Mouse (Mus musculus): ENCODE data around the gene Ccser2.

Gene Ccser2

DNA sequence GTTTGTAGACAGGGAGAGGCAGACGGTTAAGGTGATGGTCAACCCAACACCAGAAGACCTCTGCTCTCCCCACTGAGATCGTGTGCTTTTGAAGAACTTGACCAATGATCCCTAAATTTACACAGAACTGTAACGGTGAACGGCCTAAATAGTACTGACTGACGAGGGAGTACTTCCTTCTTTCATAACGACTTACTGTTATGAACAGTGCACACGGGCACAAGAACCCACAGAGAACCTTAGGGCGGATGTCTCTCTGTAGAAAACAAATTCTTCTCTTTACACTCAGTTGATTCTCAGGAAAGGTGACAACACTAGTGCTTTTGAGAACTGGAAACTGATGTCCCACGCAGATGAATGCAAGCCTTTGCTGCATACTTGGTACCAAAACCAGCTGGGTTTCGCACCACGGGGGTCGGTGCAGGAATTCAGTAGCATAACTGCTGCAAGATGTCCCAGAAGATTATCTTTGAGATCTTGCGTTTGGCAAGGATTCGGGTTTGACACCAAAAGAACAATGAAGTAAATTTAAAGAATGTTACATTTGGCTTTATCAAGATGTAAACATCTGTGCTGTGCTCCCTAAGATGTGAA lies 99.7 kb downstream of the Ccser2 start:
- no peak for DNase-seq (ENCODE audit: low read depth, low spot score)

GRCm38 (mm10) chr14:36866966-36867700 lies 101.4 kb downstream of the Ccser2 start:
- peak; percentile 73 for DNase-seq (ENCODE audit: low read depth, low spot score)

DNA sequence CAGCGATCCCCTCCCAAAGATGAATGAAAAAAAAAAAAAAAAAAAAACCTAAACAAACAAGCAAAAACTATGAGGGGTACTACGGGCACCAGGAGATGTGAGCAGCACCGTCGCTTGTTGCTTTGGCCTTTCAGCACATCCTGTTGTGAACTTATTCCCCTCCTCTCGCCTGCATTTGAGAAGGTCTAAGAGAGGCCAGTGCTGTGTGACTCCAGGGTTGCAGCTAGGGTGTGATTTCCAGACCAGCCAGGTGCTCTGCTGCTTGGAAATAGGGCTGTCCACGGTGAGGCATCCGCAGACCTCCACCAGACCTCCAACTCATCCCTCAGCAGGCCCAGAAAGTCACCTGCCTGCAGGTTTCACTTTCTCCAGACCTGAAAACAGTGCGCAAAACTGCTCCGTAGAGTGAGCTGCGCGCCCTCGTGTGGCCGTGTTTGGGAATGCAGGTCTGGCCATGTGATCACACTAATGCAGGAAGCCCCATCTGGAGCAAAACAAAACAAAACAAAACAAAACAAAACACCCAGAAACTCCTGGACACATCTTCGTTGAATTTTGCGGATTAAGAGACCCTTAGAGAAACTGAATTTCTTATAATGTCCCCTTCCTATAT lies 104.6 kb downstream of the Ccser2 start:
- DNase-seq (ENCODE audit: low read depth, low spot score) = peak; percentile 72

DNA sequence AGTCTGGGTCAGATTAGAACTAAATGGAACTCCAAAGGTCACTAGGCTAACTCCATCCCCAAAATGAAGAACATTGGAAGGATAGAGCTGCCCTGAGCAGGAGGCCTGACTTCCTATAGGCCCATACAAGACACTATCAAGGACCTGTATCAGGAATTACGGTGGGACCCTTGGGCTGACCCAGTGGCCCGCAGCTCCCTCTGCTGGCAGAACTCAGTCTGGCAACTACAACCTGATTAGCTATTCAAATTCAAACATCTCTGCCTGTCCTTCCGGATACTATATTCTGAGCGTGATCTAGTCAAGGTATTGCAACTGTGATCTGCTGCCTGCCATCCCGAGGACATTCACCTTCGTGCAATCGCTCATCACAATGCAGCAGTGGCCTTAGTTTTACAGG lies 106.2 kb downstream of the Ccser2 start:
- DNase-seq (ENCODE audit: low read depth, low spot score) = peak; percentile 52

DNA sequence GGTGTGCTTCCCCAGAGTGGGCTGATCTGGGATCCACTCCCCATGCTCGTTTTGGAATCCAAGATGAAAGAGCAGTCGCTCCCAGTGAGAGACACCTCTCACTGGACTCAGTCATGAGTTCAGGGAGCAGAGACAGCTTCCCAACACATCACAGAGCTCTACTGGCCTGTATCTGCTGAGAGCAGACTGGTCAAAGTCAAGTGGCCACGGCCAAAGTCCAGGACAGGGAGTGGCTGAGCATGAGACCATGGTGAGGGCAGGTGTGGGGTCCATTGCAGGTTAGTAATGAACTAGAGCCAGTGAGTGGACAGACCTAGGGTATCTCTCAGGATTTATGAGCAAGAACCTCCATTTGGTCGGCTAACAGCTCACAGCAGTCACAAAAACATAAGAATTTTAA lies 109.6 kb downstream of the Ccser2 start:
- no peak for DNase-seq (ENCODE audit: low read depth, low spot score)

DNA sequence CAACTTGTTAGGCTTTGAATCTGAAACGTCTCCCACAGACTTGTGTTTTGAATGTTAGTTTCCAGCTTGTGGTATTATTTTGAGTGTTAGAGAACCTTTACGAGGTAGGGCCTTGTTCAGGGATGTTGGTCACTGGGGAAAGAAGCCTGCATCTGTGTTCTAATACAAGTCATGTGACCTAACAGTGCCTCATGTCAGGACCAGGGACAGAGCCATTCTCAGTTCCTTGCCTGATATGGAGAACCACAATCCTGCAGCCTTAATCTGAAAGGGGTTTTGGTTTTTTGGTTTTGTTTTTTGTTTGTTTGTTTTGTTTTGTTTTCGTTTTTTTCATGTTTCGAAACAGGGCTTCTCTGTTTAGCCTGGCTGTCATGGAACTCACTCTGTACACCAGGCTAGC lies 115.6 kb downstream of the Ccser2 start:
- DNase-seq (ENCODE audit: low read depth, low spot score) = no peak

DNA sequence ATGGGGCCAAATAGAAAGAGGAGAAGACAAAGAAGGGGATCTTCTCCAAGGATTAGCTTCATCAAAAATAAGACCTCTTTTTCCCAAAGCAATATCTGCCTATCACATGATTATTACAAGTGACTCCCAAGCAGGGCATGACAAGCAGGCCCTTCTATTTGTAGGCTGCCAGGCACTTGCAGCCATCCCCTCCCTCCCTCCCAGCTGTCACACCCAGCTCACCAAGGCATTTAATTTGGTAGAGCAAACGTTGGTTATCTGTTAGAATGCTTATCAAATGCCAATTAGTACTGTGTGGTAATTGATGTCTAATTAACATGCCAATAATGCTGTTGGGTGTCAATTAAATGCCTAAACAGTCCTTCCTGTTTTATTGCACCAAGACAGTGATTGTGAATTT lies 119.7 kb downstream of the Ccser2 start:
- no peak for DNase-seq (ENCODE audit: low read depth, low spot score)

Data from mesoderm, embryonic 11.5 days (tissue).